Mouse (Mus musculus) forebrain, postnatal 0 days (tissue): ENCODE data around the gene Slc45a1. TPM values are rescaled to one million over a fixed set of nuclear protein-coding genes. Genes with fewer than 3 reads are reported as not detected.

Experiments used
- ATAC-seq: fragments of 200-750 bp; cut with Nextera tagmentation; 2 replicates; pipeline ENCODE4 v1.8.0; 2017; ENCODE audit warnings: mild to moderate bottlenecking, moderate library complexity
- DNase-seq: peaks from one replicate; pipeline ENCODE4 v3.0.0-alpha.2; 2015
- H3K27ac ChIP-seq: fragments of 300-500 bp; sonication (generic); 2 replicates; pipeline ENCODE4 v1.5.1; 2014; ENCODE audit warnings: low read depth, mild to moderate bottlenecking, antibody characterized with exemption, low read length, moderate library complexity, mixed read lengths
- H3K27me3 ChIP-seq: fragments of 300-500 bp; sonication (generic); 2 replicates; pipeline ENCODE4 v1.6.1; 2014; ENCODE audit warnings: mild to moderate bottlenecking, low read length, mixed read lengths; ENCODE audit not compliant: insufficient read depth
- H3K36me3 ChIP-seq: fragments of 300-500 bp; sonication (generic); 2 replicates; pipeline ENCODE4 v1.6.1; 2014; ENCODE audit warnings: mild to moderate bottlenecking, moderate library complexity; ENCODE audit not compliant: insufficient read depth
- H3K4me1 ChIP-seq: fragments of 300-500 bp; sonication (generic); 2 replicates; pipeline ENCODE4 v1.6.1; 2014; ENCODE audit warnings: antibody characterized with exemption; ENCODE audit not compliant: insufficient read depth
- H3K4me2 ChIP-seq: fragments of 300-500 bp; sonication (generic); 2 replicates; pipeline ENCODE4 v1.6.1; 2014; ENCODE audit warnings: low read depth, mild to moderate bottlenecking, moderate library complexity
- H3K4me3 ChIP-seq: fragments of 300-500 bp; sonication (generic); 2 replicates; pipeline ENCODE4 v1.5.1; 2014; ENCODE audit warnings: low read depth, low read length, mixed read lengths
- H3K9ac ChIP-seq: fragments of 300-500 bp; sonication (generic); 2 replicates; pipeline ENCODE4 v1.6.1; 2014; ENCODE audit warnings: mild to moderate bottlenecking
- H3K9me3 ChIP-seq: fragments of 300-500 bp; sonication (generic); 2 replicates; pipeline ENCODE4 v1.6.1; 2016; ENCODE audit warnings: low read length
- CTCF ChIP-seq: sonication (generic); IDR thresholded peaks from 2 replicates; pipeline ENCODE4 v1.5.1; 2016; ENCODE audit warnings: antibody characterized with exemption, control low read depth, low read depth
- WGBS: fragments of 180-500 bp; shearing (Covaris S2); extraction: QIAGEN DNeasy Blood & Tissue Kit; methylation state at CpG from one replicate; pipeline ENCODE4 v1.1.7; 2014; 5-methylcytosine and 5-hydroxymethylcytosine counted together
- polyA plus RNA-seq: library from polyadenylated mRNA; unstranded; fragments of >200 nt; fragmentation: Nextera tagmentation; extraction: Ambion mirVana; gene quantifications from 2 replicates; pipeline ENCODE4 v1.2.1, GENCODE M21; 2015
- total RNA-seq: library from RNA; depleted of rRNA; stranded (reverse); fragments of >200 nt; gene quantifications from 2 replicates; pipeline ENCODE4 v1.2.3, GENCODE M21; 2014

Slc45a1 gene
- total and polyA plus RNA-seq, 2 experiments from 2014 or later = 37.2 to 43.9 TPM

GRCm38 (mm10) chr4:150659926-150660610, 8.1 kb upstream of the Slc45a1 start:
- Histone ChIP-seq H3K27ac (no peak overlapping the region), H3K9ac (no peak overlapping the region), H3K4me3 (no peak overlapping the region), H3K9me3 (no peaks in the 10 kb centered on the region), H3K27me3 (no peaks in the 10 kb centered on the region), H3K4me1 (0 out of 2 replicates have a peak, but pooled peaks cover 3% of the 10 kb centered on the region), H3K36me3 (no peaks in the 10 kb centered on the region), H3K4me2 (no peak overlapping the region)
- 0 out of 2 replicates have a peak, but pooled peaks have one; percentile 11 for TF ChIP-seq CTCF
- DNase-seq (no peak), ATAC-seq (no peak)
- WGBS = 81% methylated on average over 9 of the region's 9 CpGs

- Histone ChIP-seq H3K27me3 (no peaks in the 10 kb centered on the region), H3K27ac (no peak overlapping the region), H3K4me3 (no peak overlapping the region), H3K4me1 (0 out of 2 replicates have a peak, but pooled peaks cover 3% of the 10 kb centered on the region), H3K4me2 (no peak overlapping the region), H3K9me3 (no peaks in the 10 kb centered on the region), H3K9ac (no peak overlapping the region), H3K36me3 (no peaks in the 10 kb centered on the region)
- no peak for ATAC-seq
- TF ChIP-seq CTCF = peak; percentile 38; the same call in 1 of the 2 replicates
- 84% methylated on average over 6 of the region's 6 CpGs for WGBS
- DNase-seq = peak; percentile 14
Observed at GRCm38 (mm10) chr4:150656504-150656903, 4.5 kb upstream of the Slc45a1 start.

- no peak overlapping the region for H3K4me3 ChIP-seq
- no peak overlapping the region for H3K9ac ChIP-seq
- TF ChIP-seq CTCF = peak; percentile 96
- no peak overlapping the region for H3K4me2 ChIP-seq
- H3K36me3 ChIP-seq = no peaks in the 10 kb centered on the region
- H3K27ac ChIP-seq = no peak overlapping the region
- H3K4me1 ChIP-seq = 0 out of 2 replicates have a peak, but pooled peaks cover 3% of the 10 kb centered on the region
- ATAC-seq = peak; percentile 74
- DNase-seq = peak; percentile 90
- H3K9me3 ChIP-seq = no peaks in the 10 kb centered on the region
- 5% methylated on average over 17 of the region's 17 CpGs for WGBS
- no peaks in the 10 kb centered on the region for H3K27me3 ChIP-seq
Observed at GRCm38 (mm10) chr4:150655989-150656388, 4.0 kb upstream of the Slc45a1 start.

GRCm38 (mm10) chr4:150653072-150653599, 1.2 kb upstream of the Slc45a1 start:
- DNase-seq = no peak

GRCm38 (mm10) chr4:150649327-150649726, 2.6 kb downstream of the Slc45a1 start:
- Histone ChIP-seq H3K36me3 (peaks cover 4% of the 10 kb centered on the region; the same call in 1 of the 2 replicates), H3K27me3 (no peaks in the 10 kb centered on the region), H3K27ac (no peak overlapping the region), H3K4me1 (no peaks in the 10 kb centered on the region), H3K9me3 (no peaks in the 10 kb centered on the region), H3K4me2 (no peak overlapping the region), H3K4me3 (no peak overlapping the region), H3K9ac (no peak overlapping the region)
- no peak for ATAC-seq
- DNase-seq = no peak
- 86% methylated on average over 5 of the region's 5 CpGs for WGBS
- TF ChIP-seq CTCF = no peak

More at GRCm38 (mm10) chr4:150653072-150653599, 1.2 kb upstream of the Slc45a1 start:
- H3K27me3 ChIP-seq = no peaks in the 10 kb centered on the region
- no peak for TF ChIP-seq CTCF
- no peak for ATAC-seq
- H3K27ac ChIP-seq = no peak overlapping the region
- H3K9ac ChIP-seq = no peak overlapping the region
- H3K4me1 ChIP-seq = 0 out of 2 replicates have a peak, but pooled peaks cover 3% of the 10 kb centered on the region
- no peak overlapping the region for H3K4me3 ChIP-seq
- H3K9me3 ChIP-seq = no peaks in the 10 kb centered on the region
- 44% methylated on average over 11 of the region's 11 CpGs for WGBS
- peaks cover 4% of the 10 kb centered on the region; the same call in 1 of the 2 replicates for H3K36me3 ChIP-seq
- no peak overlapping the region for H3K4me2 ChIP-seq

GRCm38 (mm10) chr4:150644299-150644698, 7.7 kb downstream of the Slc45a1 start:
- no peak overlapping the region for H3K9ac ChIP-seq
- DNase-seq (no peak), ATAC-seq (no peak)
- no peaks in the 10 kb centered on the region for H3K27me3 ChIP-seq
- 89% methylated on average over 9 of the region's 9 CpGs for WGBS
- no peak overlapping the region for H3K4me2 ChIP-seq
- no peak overlapping the region for H3K27ac ChIP-seq
- H3K4me3 ChIP-seq = no peak overlapping the region
- peaks cover 21% of the 10 kb centered on the region for H3K36me3 ChIP-seq
- H3K4me1 ChIP-seq = no peaks in the 10 kb centered on the region
- no peaks in the 10 kb centered on the region for H3K9me3 ChIP-seq
- no peak for TF ChIP-seq CTCF

GRCm38 (mm10) chr4:150636635-150637034, 15.3 kb downstream of the Slc45a1 start:
- H3K27me3 ChIP-seq = no peaks in the 10 kb centered on the region
- peaks cover 37% of the 10 kb centered on the region for H3K36me3 ChIP-seq
- H3K9ac ChIP-seq = no peak overlapping the region
- H3K27ac ChIP-seq = no peak overlapping the region
- TF ChIP-seq CTCF = no peak
- ATAC-seq (no peak), DNase-seq (no peak)
- H3K4me2 ChIP-seq = no peak overlapping the region
- WGBS = 86% methylated on average over 6 of the region's 6 CpGs
- H3K4me3 ChIP-seq = no peak overlapping the region
- no peaks in the 10 kb centered on the region for H3K9me3 ChIP-seq
- H3K4me1 ChIP-seq = no peaks in the 10 kb centered on the region
